Mouse (Mus musculus) midbrain, postnatal 0 days (tissue): ENCODE data around the gene Fiz1. TPM values are rescaled to one million over a fixed set of nuclear protein-coding genes. Genes with fewer than 3 reads are reported as not detected.
"Not testable (repeated sequence)": the region's sequence is repeated elsewhere in the genome, so short reads cannot be mapped to it uniquely, and the experiment has no call there.

ENCODE experiments used
- ATAC-seq: fragments of 200-750 bp; cut with Nextera tagmentation; 2 replicates; pipeline ENCODE4 v1.8.0; 2017; ENCODE audit warnings: moderate number of reproducible peaks, mild to moderate bottlenecking, moderate TSS enrichment, moderate library complexity; ENCODE audit not compliant: low FRiP score
- DNase-seq: peaks from one replicate; pipeline ENCODE4 v3.0.0-alpha.2; 2015; ENCODE audit warnings: low spot score
- H3K27ac ChIP-seq: fragments of 300-500 bp; sonication (generic); 2 replicates; pipeline ENCODE4 v1.5.1; 2014; ENCODE audit warnings: low read depth, mild to moderate bottlenecking, low read length, mixed read lengths
- H3K27me3 ChIP-seq: fragments of 300-500 bp; sonication (generic); 2 replicates; pipeline ENCODE4 v1.6.1; 2014; ENCODE audit warnings: low read length, control low read depth, mixed read lengths; ENCODE audit not compliant: insufficient read depth
- H3K36me3 ChIP-seq: fragments of 300-500 bp; sonication (generic); 2 replicates; pipeline ENCODE4 v1.6.1; 2014; ENCODE audit warnings: low read length, control low read depth, mixed read lengths; ENCODE audit not compliant: insufficient read depth
- H3K4me1 ChIP-seq: fragments of 300-500 bp; sonication (generic); 2 replicates; pipeline ENCODE4 v1.6.1; 2014; ENCODE audit warnings: mild to moderate bottlenecking, control low read depth, antibody characterized with exemption, low read length, mixed read lengths; ENCODE audit not compliant: insufficient read depth
- H3K4me2 ChIP-seq: fragments of 300-500 bp; sonication (generic); 2 replicates; pipeline ENCODE4 v1.6.1; 2014; ENCODE audit warnings: low read depth, mild to moderate bottlenecking, low read length, mixed read lengths; ENCODE audit not compliant: poor library complexity, severe bottlenecking
- H3K4me3 ChIP-seq: fragments of 300-500 bp; sonication (generic); 2 replicates; pipeline ENCODE4 v1.5.1; 2014; ENCODE audit warnings: low read depth, mild to moderate bottlenecking, low read length, moderate library complexity
- H3K9ac ChIP-seq: fragments of 300-500 bp; sonication (generic); replicated peaks from 2 replicates; pipeline ENCODE4 v1.6.1; 2014; ENCODE audit warnings: mild to moderate bottlenecking, low read length, moderate library complexity, mixed read lengths; ENCODE audit not compliant: poor library complexity, severe bottlenecking
- H3K9me3 ChIP-seq: fragments of 300-500 bp; sonication (generic); 2 replicates; pipeline ENCODE4 v1.6.1; 2016; ENCODE audit warnings: low read length, control low read depth
- CTCF ChIP-seq: IDR thresholded peaks from 2 replicates; pipeline ENCODE4 v1.5.1; 2016; ENCODE audit warnings: antibody characterized with exemption, mild to moderate bottlenecking
- WGBS: fragments of 180-500 bp; shearing (Covaris S2); extraction: QIAGEN DNeasy Blood & Tissue Kit; methylation state at CpG from one replicate; pipeline ENCODE4 v1.1.7; 2014; 5-methylcytosine and 5-hydroxymethylcytosine counted together
- polyA plus RNA-seq: library from polyadenylated mRNA; unstranded; fragments of >200 nt; fragmentation: Nextera tagmentation; extraction: Ambion mirVana; gene quantifications from 2 replicates; pipeline ENCODE4 v1.2.1, GENCODE M21; 2015
- total RNA-seq: library from RNA; depleted of rRNA; stranded (reverse); fragments of >200 nt; gene quantifications from 2 replicates; pipeline ENCODE4 v1.2.3, GENCODE M21; 2014

The Fiz1 gene
- total and polyA plus RNA-seq, 2 experiments from 2014 or later: 25.7 to 36.1 TPM

GRCm38 (mm10) chr7:5008229-5008628 lies 6.3 kb downstream of the Fiz1 start:
- H3K9ac ChIP-seq: no peak overlapping the region
- 0 out of 2 replicates have a peak, but pooled peaks have one; percentile 10 for TF ChIP-seq CTCF
- H3K4me2 ChIP-seq: no peak overlapping the region
- WGBS: 94% methylated on average over 26 of the region's 26 CpGs
- H3K27ac ChIP-seq: no peak overlapping the region
- H3K36me3 ChIP-seq: peaks cover 55% of the 10 kb centered on the region
- no peak for DNase-seq
- no peaks in the 10 kb centered on the region for H3K4me1 ChIP-seq
- no peaks in the 10 kb centered on the region for H3K27me3 ChIP-seq
- no peaks in the 10 kb centered on the region for H3K9me3 ChIP-seq
- H3K4me3 ChIP-seq: no peak overlapping the region
- no peak for ATAC-seq

DNA sequence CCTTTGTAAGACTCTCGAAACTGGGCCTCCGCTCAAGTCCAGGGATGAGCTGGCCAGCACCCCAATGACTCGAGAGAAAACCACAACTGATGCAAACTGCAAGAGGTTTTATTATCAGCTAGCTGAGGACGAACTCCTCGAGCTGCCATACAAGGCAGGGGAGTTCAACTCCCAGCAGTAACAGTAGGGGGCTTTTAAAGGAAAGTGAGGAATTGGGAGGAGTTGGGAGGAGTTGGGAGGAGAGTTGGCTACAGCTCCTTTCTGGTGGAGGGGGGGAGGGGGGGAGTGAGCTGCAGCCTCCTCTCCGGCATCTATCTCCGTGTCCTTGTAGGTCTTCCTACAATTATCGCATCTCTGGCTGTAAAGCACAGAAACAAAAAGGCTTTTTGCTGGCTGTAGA lies 11.6 kb downstream of the Fiz1 start:
- not testable (repeated sequence) for H3K9ac ChIP-seq, H3K4me1 ChIP-seq, H3K9me3 ChIP-seq, H3K4me3 ChIP-seq, H3K27me3 ChIP-seq, ATAC-seq, DNase-seq, H3K4me2 ChIP-seq, H3K27ac ChIP-seq
- peaks cover 11% of the 10 kb centered on the region for H3K36me3 ChIP-seq
- 70% methylated on average over 8 of the region's 8 CpGs for WGBS

GRCm38 (mm10) chr7:4999876-5000275 lies 14.6 kb downstream of the Fiz1 start:
- no peak overlapping the region for H3K9ac ChIP-seq
- DNase-seq: no peak
- peak; percentile 48 for TF ChIP-seq CTCF
- H3K4me1 ChIP-seq: peaks cover 5% of the 10 kb centered on the region; the same call in 1 of the 2 replicates
- no peaks in the 10 kb centered on the region for H3K27me3 ChIP-seq
- H3K36me3 ChIP-seq: no peaks in the 10 kb centered on the region
- ATAC-seq: no peak
- H3K4me2 ChIP-seq: no peak overlapping the region
- H3K9me3 ChIP-seq: no peaks in the 10 kb centered on the region
- no peak overlapping the region for H3K27ac ChIP-seq
- WGBS: 74% methylated on average over 2 of the region's 2 CpGs
- H3K4me3 ChIP-seq: no peak overlapping the region

- no peak for ATAC-seq
- 61% methylated on average over 6 of the region's 8 CpGs for WGBS
- Histone ChIP-seq H3K4me2 (peak overlapping the region; percentile 91), H3K9ac (peak overlapping the region; percentile 99), H3K4me3 (peak overlapping the region; percentile 84), H3K4me1 (peaks cover 14% of the 10 kb centered on the region), H3K27me3 (no peaks in the 10 kb centered on the region), H3K36me3 (peaks cover 12% of the 10 kb centered on the region), H3K9me3 (no peaks in the 10 kb centered on the region), H3K27ac (peak overlapping the region; percentile 88)
- DNase-seq: no peak
- no peak for TF ChIP-seq CTCF
These were observed 17.6 kb downstream of the Fiz1 start for GRCm38 (mm10) chr7:4996934-4997333.

- Histone ChIP-seq H3K4me2 (peak within 1 kb of the TSS; percentile 91), H3K4me3 (peak within 1 kb of the TSS; percentile 84), H3K4me1 (peaks cover 14% of the 10 kb centered on the region), H3K27me3 (no peaks in the 10 kb centered on the region), H3K9me3 (no peaks in the 10 kb centered on the region), H3K27ac (peak within 1 kb of the TSS; percentile 88), H3K36me3 (peaks cover 17% of the 10 kb centered on the region), H3K9ac (peak within 1 kb of the TSS; percentile 99)
- no peak for TF ChIP-seq CTCF
- ATAC-seq (peak; percentile 85), DNase-seq (peak; percentile 94)
- 3% methylated on average over 14 of the region's 26 CpGs for WGBS
These were observed 18.2 kb downstream of the Fiz1 start, which contains the start of gene Zfp579 for GRCm38 (mm10) chr7:4996003-4996895. Gene Zfp579 (minus strand): TSS chr7:4996158.
